Mouse (Mus musculus): ENCODE measurements at regions not wholly inside any gene's neighbourhood (a gene's known extent, or its start where the extent isn't known, plus 50 kb on each side); places are given as distances from the start of the nearest gene placed in this dataset.

GRCm38 (mm10) chr3:18631601-18632000 lies 683.4 kb downstream of the Cypt12 start:
- TF ChIP-seq CTCF (IDR thresholded peaks at IDR 0.05; ENCODE audit: low read depth, low read length) (no peak), GATA1 (IDR thresholded peaks at IDR 0.05; ENCODE audit: borderline replicate concordance, low read length) (no peak)
